8 mouse cellular contexts compared by ENCODE assay signal in the genomic region with DNA sequence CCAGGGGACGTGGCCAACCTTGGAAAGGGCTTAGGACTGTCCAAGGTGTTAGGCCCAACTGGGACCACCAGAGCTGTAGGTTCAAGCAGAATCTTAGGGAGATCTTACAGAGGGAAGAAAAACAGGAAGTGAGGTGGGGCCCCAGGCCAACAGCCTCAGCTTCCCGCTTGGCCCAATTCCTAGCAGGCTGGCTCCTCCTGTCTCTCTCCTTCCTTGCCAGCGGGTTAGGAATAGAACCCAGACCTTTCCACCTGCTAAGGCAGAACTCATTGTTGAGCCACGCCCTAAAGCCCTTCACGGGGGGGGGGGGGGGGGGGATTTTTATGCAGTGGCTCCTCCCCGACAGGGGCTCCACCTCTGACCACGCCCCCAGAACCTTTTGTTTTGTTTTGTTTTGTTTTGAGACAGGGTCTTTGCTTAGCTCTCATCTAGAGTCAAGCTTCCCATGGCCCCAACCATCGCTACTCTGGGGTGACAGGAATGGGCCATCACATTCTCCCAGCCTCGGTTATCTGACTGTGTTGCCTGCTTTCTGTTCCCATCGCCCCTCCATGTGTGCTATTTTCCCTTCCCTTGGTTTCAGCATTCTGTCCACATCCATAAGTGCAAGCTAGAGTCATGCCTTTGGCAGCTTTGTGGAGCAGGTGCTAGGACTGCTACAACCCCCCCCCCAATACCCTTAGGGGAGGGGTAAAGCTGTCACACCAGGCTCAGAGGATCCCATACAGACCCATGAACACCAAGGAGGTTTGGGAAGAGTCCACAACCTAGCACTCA. TPM values are rescaled to one million over a fixed set of nuclear protein-coding genes. Genes with fewer than 3 reads are reported as not detected.
DNase-seq lines count a peak whose midpoint lies in the region; ATAC-seq and TF ChIP-seq lines count a peak whose summit lies in the region.

No protein-coding gene starts in this region.

- H3K27ac ChIP-seq in kidney, adult 2 months (ENCODE audit: insufficient read depth, low read depth, low read length) = peak overlapping the region; percentile 98
- peak overlapping the region; percentile 100 for H3K27ac ChIP-seq in heart, embryonic 16.5 days (ENCODE audit: low read length)
- peak overlapping the region; percentile 30 for H3K27ac ChIP-seq in neural tube, embryonic 14.5 days (ENCODE audit: low read depth, low read length)

- H3K36me3 ChIP-seq in kidney, adult 2 months (ENCODE audit: control insufficient read depth, insufficient read depth, low read length) = no peaks in the 10 kb centered on the region
- H3K36me3 ChIP-seq in heart, embryonic 16.5 days (ENCODE audit: control insufficient read depth, insufficient read depth) = no peaks in the 10 kb centered on the region; the same call in 1 of the 2 replicates
- H3K36me3 ChIP-seq in neural tube, embryonic 14.5 days (ENCODE audit: control insufficient read depth, insufficient read depth, low read length) = no peaks in the 10 kb centered on the region

- no peaks in the 10 kb centered on the region for H3K9me3 ChIP-seq in heart, embryonic 16.5 days (replicated peaks; ENCODE audit: control insufficient read depth, low read length)
- no peaks in the 10 kb centered on the region for H3K9me3 ChIP-seq in neural tube, embryonic 14.5 days (ENCODE audit: control insufficient read depth, low read length)

- H3K4me3 ChIP-seq in kidney, adult 2 months (ENCODE audit: insufficient read depth, low read depth, low read length) = no peak overlapping the region
- H3K4me3 ChIP-seq in heart, embryonic 16.5 days (ENCODE audit: low read length) = no peak overlapping the region
- H3K4me3 ChIP-seq in neural tube, embryonic 14.5 days (ENCODE audit: low read depth, low read length) = no peak overlapping the region

- peak; percentile 78 for DNase-seq in kidney, adult 2 months
- DNase-seq in kidney, adult 8-10 months = no peak
- peak; percentile 64 for DNase-seq in ZHBTc4 (ENCODE audit: low read depth, low spot score)
- DNase-seq in liver = peak; percentile 75
- no peak for DNase-seq in gastrocnemius, adult 18-20 months (ENCODE audit: low spot score)
- no peak for DNase-seq in left cerebral cortex, postnatal 14 days (ENCODE audit: low spot score in 2 of 2)

- H3K27me3 ChIP-seq in kidney, adult 2 months (replicated peaks; ENCODE audit: control insufficient read depth, insufficient read depth, low read length) = no peaks in the 10 kb centered on the region
- H3K27me3 ChIP-seq in heart, embryonic 16.5 days (ENCODE audit: control insufficient read depth, insufficient read depth, low read length) = no peaks in the 10 kb centered on the region
- no peaks in the 10 kb centered on the region for H3K27me3 ChIP-seq in neural tube, embryonic 14.5 days (ENCODE audit: control insufficient read depth, insufficient read depth, low read length)

- no peak for TF ChIP-seq POLR2A in kidney, adult 2 months (IDR thresholded peaks at IDR 0.05; ENCODE audit: low read depth, low read length)

- no peak for TF ChIP-seq CTCF in kidney, adult 2 months (conservative IDR thresholded peaks at IDR 0.05; ENCODE audit: insufficient read depth, insufficient read length, low read depth, low read length)

- ATAC-seq in heart, embryonic 16.5 days (replicated peaks; ENCODE audit: extremely low read depth, insufficient read depth, low FRiP score) = no peak
- ATAC-seq in neural tube, embryonic 14.5 days (ENCODE audit: low read depth) = no peak

- peaks cover 37% of the 10 kb centered on the region for H3K4me1 ChIP-seq in kidney, adult 2 months (ENCODE audit: control insufficient read depth, insufficient read depth, low read length)
- peaks cover 44% of the 10 kb centered on the region for H3K4me1 ChIP-seq in heart, embryonic 16.5 days (ENCODE audit: control insufficient read depth, insufficient read depth, low read length)
- peaks cover 34% of the 10 kb centered on the region for H3K4me1 ChIP-seq in neural tube, embryonic 14.5 days (ENCODE audit: control insufficient read depth, insufficient read depth, low read length)

- 33% methylated on average over 9 of the region's 10 CpGs for WGBS in kidney, adult 2 months
- WGBS in heart, embryonic 16.5 days = 45% methylated on average over 9 of the region's 10 CpGs
- WGBS in neural tube, embryonic 14.5 days = 69% methylated on average over 7 of the region's 10 CpGs

- H3K9ac ChIP-seq in heart, embryonic 16.5 days (ENCODE audit: low read length) = peak overlapping the region; percentile 1; the same call in 1 of the 2 replicates
- no peak overlapping the region for H3K9ac ChIP-seq in neural tube, embryonic 14.5 days (replicated peaks; ENCODE audit: low read depth, low read length)

- peak overlapping the region; percentile 91 for H3K4me2 ChIP-seq in heart, embryonic 16.5 days (ENCODE audit: low read depth, low read length)
- no peak overlapping the region for H3K4me2 ChIP-seq in neural tube, embryonic 14.5 days (ENCODE audit: low read depth, low read length)

- intact Hi-C loops in left cerebral cortex, postnatal 14 days (cut with DNase I) = no loop called here

RNA-seq across cellular contexts. Expression of a gene that starts 0.9 kb away (rescaled TPM):
- polyA plus RNA-seq in kidney, adult 2 months (2012; rRNA removed) = 163 and 210 TPM in 2 replicates
- 82.1 and 92.8 TPM in 2 replicates for polyA plus RNA-seq in heart, embryonic 16.5 days (2015; fragmentation: Nextera tagmentation; extraction: Ambion mirVana)
- 43.1 and 57.3 TPM in 2 replicates for polyA plus RNA-seq in neural tube, embryonic 14.5 days (2014; fragmentation: Nextera tagmentation; extraction: Ambion mirVana)
- 100 to 1,000 TPM; 244 to 292 TPM for total RNA-seq in gastrocnemius, adult 18-20 months (2021)
- 10 to 100 TPM; 38.4 to 46.7 TPM for total RNA-seq in left cerebral cortex, postnatal 14 days (2021)

RNA-seq across cellular contexts. Expression of a gene that starts 21.9 kb away (rescaled TPM):
- polyA plus RNA-seq in kidney, adult 2 months (2012; rRNA removed) = 77.7 and 80.7 TPM in 2 replicates
- 41.7 and 58.2 TPM in 2 replicates for polyA plus RNA-seq in heart, embryonic 16.5 days (2015; fragmentation: Nextera tagmentation; extraction: Ambion mirVana)
- polyA plus RNA-seq in neural tube, embryonic 14.5 days (2014; fragmentation: Nextera tagmentation; extraction: Ambion mirVana) = 75.0 and 79.7 TPM in 2 replicates
- total RNA-seq in gastrocnemius, adult 18-20 months (2021) = 10 to 100 TPM; 38.5 to 40.0 TPM
- 10 to 100 TPM; 88.3 to 93.5 TPM for total RNA-seq in left cerebral cortex, postnatal 14 days (2021)

RNA-seq across cellular contexts. Expression of a gene that starts 23.0 kb away (rescaled TPM):
- polyA plus RNA-seq in kidney, adult 2 months (2012; rRNA removed) = 14.3 and 19.5 TPM in 2 replicates
- 29.0 and 33.4 TPM in 2 replicates for polyA plus RNA-seq in heart, embryonic 16.5 days (2015; fragmentation: Nextera tagmentation; extraction: Ambion mirVana)
- 42.0 and 48.6 TPM in 2 replicates for polyA plus RNA-seq in neural tube, embryonic 14.5 days (2014; fragmentation: Nextera tagmentation; extraction: Ambion mirVana)
- 1 to 10 TPM; 2.3 to 4.1 TPM for total RNA-seq in gastrocnemius, adult 18-20 months (2021)
- 10 to 100 TPM; 15.0 to 20.2 TPM for total RNA-seq in left cerebral cortex, postnatal 14 days (2021)

RNA-seq across cellular contexts. Expression of a gene that starts 23.2 kb away (rescaled TPM):
- 36.8 and 39.5 TPM in 2 replicates for polyA plus RNA-seq in kidney, adult 2 months (2012; rRNA removed)
- 11.2 and 13.2 TPM in 2 replicates for polyA plus RNA-seq in heart, embryonic 16.5 days (2015; fragmentation: Nextera tagmentation; extraction: Ambion mirVana)
- 24.9 and 29.5 TPM in 2 replicates for polyA plus RNA-seq in neural tube, embryonic 14.5 days (2014; fragmentation: Nextera tagmentation; extraction: Ambion mirVana)
- total RNA-seq in gastrocnemius, adult 18-20 months (2021) = 1 to 10 TPM in 1 of 2 experiments, under 1 TPM in 1; 0.91 to 1.9 TPM
- total RNA-seq in left cerebral cortex, postnatal 14 days (2021) = 10 to 100 TPM; 52.8 to 55.3 TPM

RNA-seq across cellular contexts. Expression of a gene that starts 56.2 kb away (rescaled TPM):
- polyA plus RNA-seq in kidney, adult 2 months (2012; rRNA removed) = 166 and 193 TPM in 2 replicates
- 50.7 and 103 TPM in 2 replicates for polyA plus RNA-seq in heart, embryonic 16.5 days (2015; fragmentation: Nextera tagmentation; extraction: Ambion mirVana)
- polyA plus RNA-seq in neural tube, embryonic 14.5 days (2014; fragmentation: Nextera tagmentation; extraction: Ambion mirVana) = 50.3 and 76.8 TPM in 2 replicates
- total RNA-seq in gastrocnemius, adult 18-20 months (2021) = 100 to 1,000 TPM in 1 of 2 experiments, 10 to 100 TPM in 1; 97.2 to 128 TPM
- 100 to 1,000 TPM; 188 to 196 TPM for total RNA-seq in left cerebral cortex, postnatal 14 days (2021)

Comparison
In these comparisons a context has a peak if more than half of its experiments do, and no peak if none do; other contexts are left out.
1. DNase-seq: peak in kidney, adult 2 months (single experiment), ZHBTc4 (single experiment) and liver (single experiment); none in kidney, adult 8-10 months (0 of 2), gastrocnemius, adult 18-20 months (single experiment) and left cerebral cortex, postnatal 14 days (0 of 2).
2. H3K27ac ChIP-seq: peak in every context shown above with its lines; median percentile 100 in heart, embryonic 16.5 days; 98 in kidney, adult 2 months; 30 in neural tube, embryonic 14.5 days.